Mouse (Mus musculus) limb, embryonic 12.5 days (tissue): ENCODE data around the gene Uspl1. TPM values are rescaled to one million over a fixed set of nuclear protein-coding genes. Genes with fewer than 3 reads are reported as not detected.

Experiments used
- ATAC-seq: fragments of 200-750 bp; cut with Nextera tagmentation; 2 replicates; pipeline ENCODE4 v1.8.0; 2017; ENCODE audit warnings: low read depth, moderate TSS enrichment; ENCODE audit not compliant: insufficient number of reproducible peaks, insufficient read depth, low FRiP score, low TSS enrichment
- H3K27ac ChIP-seq: fragments of 300-500 bp; sonication (generic); 2 replicates; pipeline ENCODE4 v1.5.1; 2016; ENCODE audit warnings: mild to moderate bottlenecking, moderate library complexity
- H3K27me3 ChIP-seq: fragments of 300-500 bp; sonication (generic); 2 replicates; pipeline ENCODE4 v1.6.1; 2016; ENCODE audit warnings: mild to moderate bottlenecking, moderate library complexity
- H3K36me3 ChIP-seq: fragments of 300-500 bp; sonication (generic); 2 replicates; pipeline ENCODE4 v1.6.1; 2016; ENCODE audit warnings: mild to moderate bottlenecking, moderate library complexity
- H3K4me1 ChIP-seq: fragments of 300-500 bp; sonication (generic); replicated peaks from 2 replicates; pipeline ENCODE4 v1.6.1; 2016
- H3K4me2 ChIP-seq: fragments of 300-500 bp; sonication (generic); 2 replicates; pipeline ENCODE4 v1.6.1; 2016; ENCODE audit warnings: mild to moderate bottlenecking, moderate library complexity
- H3K4me3 ChIP-seq: fragments of 300-500 bp; sonication (generic); replicated peaks from 2 replicates; pipeline ENCODE4 v1.5.1; 2016; ENCODE audit warnings: mild to moderate bottlenecking
- H3K9ac ChIP-seq: fragments of 300-500 bp; sonication (generic); replicated peaks from 2 replicates; pipeline ENCODE4 v1.6.1; 2016; ENCODE audit warnings: mild to moderate bottlenecking, moderate library complexity
- H3K9me3 ChIP-seq: fragments of 300-500 bp; sonication (generic); 2 replicates; pipeline ENCODE4 v1.6.1; 2016; ENCODE audit warnings: mild to moderate bottlenecking, moderate library complexity
- WGBS: fragments of 180-500 bp; shearing (Covaris S2); methylation state at CpG from one replicate; pipeline ENCODE4 v1.1.7; 2016; 5-methylcytosine and 5-hydroxymethylcytosine counted together
- polyA plus RNA-seq: library from polyadenylated mRNA; unstranded; fragments of >200 nt; fragmentation: Nextera tagmentation; extraction: Ambion mirVana; gene quantifications from 2 replicates; pipeline ENCODE4 v1.2.1, GENCODE M21; 2016

Gene Uspl1
- polyA plus RNA-seq, 1 experiment from 2014 or later, result 75.0 TPM

- Histone ChIP-seq H3K27ac (no peak overlapping the region), H3K4me3 (no peak overlapping the region), H3K9ac (no peak overlapping the region), H3K4me1 (peaks cover 18% of the 10 kb centered on the region), H3K36me3 (no peaks in the 10 kb centered on the region), H3K4me2 (no peak overlapping the region), H3K9me3 (0 out of 2 replicates have a peak, but pooled peaks cover 3% of the 10 kb centered on the region), H3K27me3 (no peaks in the 10 kb centered on the region)
- WGBS, result 70% methylated on average over 8 of the region's 8 CpGs
- no peak for ATAC-seq
These were observed 36.7 kb upstream of the Uspl1 start for GRCm38 (mm10) chr5:149147386-149148000.

GRCm38 (mm10) chr5:149150882-149151281 is 33.3 kb upstream of the Uspl1 start:
- ATAC-seq, result no peak
- no peak overlapping the region for H3K27ac ChIP-seq
- no peak overlapping the region for H3K4me2 ChIP-seq
- H3K27me3 ChIP-seq, result no peaks in the 10 kb centered on the region
- peaks cover 10% of the 10 kb centered on the region for H3K4me1 ChIP-seq
- no peak overlapping the region for H3K9ac ChIP-seq
- 98% methylated on average over 3 of the region's 3 CpGs for WGBS
- H3K4me3 ChIP-seq, result no peak overlapping the region
- H3K36me3 ChIP-seq, result no peaks in the 10 kb centered on the region
- H3K9me3 ChIP-seq, result 0 out of 2 replicates have a peak, but pooled peaks cover 3% of the 10 kb centered on the region

GRCm38 (mm10) chr5:149152063-149152773 is 31.9 kb upstream of the Uspl1 start:
- WGBS, result 41% methylated on average over 13 of the region's 13 CpGs
- no peak overlapping the region for H3K4me3 ChIP-seq
- H3K27ac ChIP-seq, result 0 out of 2 replicates have a peak overlapping the region, but pooled peaks have one; percentile 36
- H3K27me3 ChIP-seq, result no peaks in the 10 kb centered on the region
- peaks cover 10% of the 10 kb centered on the region for H3K4me1 ChIP-seq
- H3K9ac ChIP-seq, result no peak overlapping the region
- H3K4me2 ChIP-seq, result no peak overlapping the region
- no peaks in the 10 kb centered on the region for H3K36me3 ChIP-seq
- 0 out of 2 replicates have a peak, but pooled peaks cover 3% of the 10 kb centered on the region for H3K9me3 ChIP-seq
- ATAC-seq, result no peak

- H3K27me3 ChIP-seq, result no peaks in the 10 kb centered on the region
- H3K36me3 ChIP-seq, result no peaks in the 10 kb centered on the region
- peak overlapping the region; percentile 36; the same call in 1 of the 2 replicates for H3K27ac ChIP-seq
- WGBS, result 63% methylated on average over 12 of the region's 12 CpGs
- H3K4me2 ChIP-seq, result no peak overlapping the region
- H3K9me3 ChIP-seq, result 0 out of 2 replicates have a peak, but pooled peaks cover 3% of the 10 kb centered on the region
- H3K4me1 ChIP-seq, result peaks cover 10% of the 10 kb centered on the region
- H3K4me3 ChIP-seq, result no peak overlapping the region
- no peak for ATAC-seq
- H3K9ac ChIP-seq, result no peak overlapping the region
These were observed 31.4 kb upstream of the Uspl1 start for GRCm38 (mm10) chr5:149152774-149153155.

GRCm38 (mm10) chr5:149156886-149157563 is 27.1 kb upstream of the Uspl1 start:
- Histone ChIP-seq H3K27ac (no peak overlapping the region), H3K4me3 (no peak overlapping the region), H3K4me2 (no peak overlapping the region), H3K9ac (no peak overlapping the region), H3K9me3 (no peaks in the 10 kb centered on the region), H3K4me1 (peaks cover 9% of the 10 kb centered on the region), H3K27me3 (no peaks in the 10 kb centered on the region), H3K36me3 (no peaks in the 10 kb centered on the region)
- ATAC-seq, result no peak
- 87% methylated on average over 18 of the region's 18 CpGs for WGBS

GRCm38 (mm10) chr5:149159021-149159420 is 25.1 kb upstream of the Uspl1 start:
- H3K4me3 ChIP-seq, result no peak overlapping the region
- 90% methylated on average over 6 of the region's 6 CpGs for WGBS
- H3K4me1 ChIP-seq, result no peaks in the 10 kb centered on the region

GRCm38 (mm10) chr5:149160469-149160868 is 23.7 kb upstream of the Uspl1 start:
- Histone ChIP-seq H3K4me2 (no peak overlapping the region), H3K9me3 (no peaks in the 10 kb centered on the region), H3K27me3 (no peaks in the 10 kb centered on the region), H3K9ac (no peak overlapping the region), H3K4me1 (no peaks in the 10 kb centered on the region), H3K36me3 (no peaks in the 10 kb centered on the region), H3K4me3 (no peak overlapping the region), H3K27ac (no peak overlapping the region)
- no peak for ATAC-seq
- 76% methylated on average over 4 of the region's 4 CpGs for WGBS

More at GRCm38 (mm10) chr5:149159021-149159420, 25.1 kb upstream of the Uspl1 start:
- no peak overlapping the region for H3K27ac ChIP-seq
- no peak overlapping the region for H3K4me2 ChIP-seq
- no peaks in the 10 kb centered on the region for H3K27me3 ChIP-seq
- no peak overlapping the region for H3K9ac ChIP-seq
- ATAC-seq, result no peak
- no peaks in the 10 kb centered on the region for H3K36me3 ChIP-seq
- H3K9me3 ChIP-seq, result no peaks in the 10 kb centered on the region

GRCm38 (mm10) chr5:149162890-149163289 is 21.3 kb upstream of the Uspl1 start:
- Histone ChIP-seq H3K4me3 (no peak overlapping the region), H3K36me3 (no peaks in the 10 kb centered on the region), H3K9me3 (no peaks in the 10 kb centered on the region), H3K27me3 (no peaks in the 10 kb centered on the region), H3K9ac (no peak overlapping the region), H3K4me1 (no peaks in the 10 kb centered on the region), H3K27ac (no peak overlapping the region), H3K4me2 (no peak overlapping the region)
- 67% methylated on average over 7 of the region's 7 CpGs for WGBS
- ATAC-seq, result no peak

GRCm38 (mm10) chr5:149164881-149165280 is 19.3 kb upstream of the Uspl1 start:
- Histone ChIP-seq H3K9ac (no peak overlapping the region), H3K4me2 (no peak overlapping the region), H3K27me3 (no peaks in the 10 kb centered on the region), H3K4me1 (no peaks in the 10 kb centered on the region), H3K36me3 (no peaks in the 10 kb centered on the region), H3K9me3 (no peaks in the 10 kb centered on the region), H3K27ac (no peak overlapping the region), H3K4me3 (no peak overlapping the region)
- ATAC-seq, result no peak
- 66% methylated on average over 7 of the region's 7 CpGs for WGBS

- Histone ChIP-seq H3K4me2 (no peak overlapping the region), H3K9ac (no peak overlapping the region), H3K36me3 (no peaks in the 10 kb centered on the region), H3K4me1 (no peaks in the 10 kb centered on the region), H3K9me3 (no peaks in the 10 kb centered on the region), H3K27ac (no peak overlapping the region), H3K4me3 (no peak overlapping the region), H3K27me3 (no peaks in the 10 kb centered on the region)
- WGBS, result 90% methylated on average over 10 of the region's 10 CpGs
- no peak for ATAC-seq
These were observed 18.1 kb upstream of the Uspl1 start for GRCm38 (mm10) chr5:149166011-149166410.

GRCm38 (mm10) chr5:149168051-149168450 is 16.1 kb upstream of the Uspl1 start:
- no peak for ATAC-seq
- H3K27me3 ChIP-seq, result no peaks in the 10 kb centered on the region
- no peaks in the 10 kb centered on the region for H3K4me1 ChIP-seq
- no peak overlapping the region for H3K27ac ChIP-seq
- no peaks in the 10 kb centered on the region for H3K36me3 ChIP-seq
- H3K4me2 ChIP-seq, result no peak overlapping the region
- WGBS, result 86% methylated on average over 2 of the region's 2 CpGs
- H3K4me3 ChIP-seq, result no peak overlapping the region
- no peaks in the 10 kb centered on the region for H3K9me3 ChIP-seq
- H3K9ac ChIP-seq, result no peak overlapping the region
